In the genomic region with DNA sequence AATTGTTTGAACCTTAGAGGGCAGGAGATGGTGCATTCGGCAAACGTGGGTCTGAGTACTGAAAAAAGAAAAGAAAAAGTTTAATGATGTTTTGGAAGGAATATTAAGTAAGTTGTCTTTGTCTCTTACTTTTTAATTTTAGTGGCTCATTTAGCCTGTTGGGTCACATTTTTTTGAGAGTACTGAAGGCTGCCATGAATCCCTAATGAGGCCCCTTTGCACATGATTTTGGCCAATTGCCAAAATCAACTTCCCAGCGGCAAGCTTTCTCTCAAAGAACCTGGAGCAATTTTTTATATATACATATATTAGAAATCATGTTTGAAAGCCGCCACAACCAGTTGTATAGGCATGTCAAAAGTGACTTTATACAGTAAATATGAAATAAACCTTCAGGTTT, we compare ENCODE assay signal across 8 mouse cellular contexts.
A peak's percentile ranks its signal among the peaks of the same experiment; 100 is the strongest.
DNase-seq lines count a peak whose midpoint lies in the region; ATAC-seq lines count a peak whose summit lies in the region.

No protein-coding gene starts in this region.

- H3K4me3 ChIP-seq in midbrain, embryonic 10.5 days: peak overlapping the region; percentile 35

- H3K9me3 ChIP-seq in midbrain, embryonic 10.5 days (replicated peaks): no peaks in the 10 kb centered on the region

- peak; percentile 11 for DNase-seq in ovary, postnatal 14 days (ENCODE audit: low spot score)
- DNase-seq in ovary, adult 18-20 months (ENCODE audit: low spot score): no peak
- DNase-seq in heart, adult 8-10 months (ENCODE audit: low spot score): peak; percentile 43
- DNase-seq in kidney, adult 18-20 months: peak; percentile 23
- DNase-seq in midbrain, embryonic 10.5 days (ENCODE audit: low spot score): no peak
- no peak for DNase-seq in thymus, postnatal 36 days

- H3K27ac ChIP-seq in midbrain, embryonic 10.5 days (replicated peaks): peak overlapping the region; percentile 78; the same call in 1 of the 2 replicates

- no peak for ATAC-seq in monocyte, adult 5-6 weeks (replicated peaks; ENCODE audit: insufficient number of reproducible peaks, low FRiP score, low TSS enrichment, poor library complexity, severe bottlenecking)
- ATAC-seq in erythroblast, adult 5-6 weeks (replicated peaks; ENCODE audit: low FRiP score, poor library complexity, severe bottlenecking): no peak

- H3K4me1 ChIP-seq in midbrain, embryonic 10.5 days: peaks cover 18% of the 10 kb centered on the region

- H3K36me3 ChIP-seq in midbrain, embryonic 10.5 days: peaks cover 11% of the 10 kb centered on the region

- WGBS in midbrain, embryonic 10.5 days: 79% methylated on average over 4 of the region's 4 CpGs

- no peaks in the 10 kb centered on the region for H3K27me3 ChIP-seq in midbrain, embryonic 10.5 days (ENCODE audit: low read depth, poor library complexity, severe bottlenecking)

Comparison
In these comparisons a context has a peak if more than half of its experiments do, and no peak if none do; other contexts are left out.
1. DNase-seq: peak in ovary, postnatal 14 days (single experiment), heart, adult 8-10 months (single experiment) and kidney, adult 18-20 months (single experiment); none in ovary, adult 18-20 months (single experiment), midbrain, embryonic 10.5 days (single experiment) and thymus, postnatal 36 days (0 of 2).